Mouse (Mus musculus) lung, adult 2 months (tissue): ENCODE measurements around the gene Rgsl1.

Source experiments
- CTCF ChIP-seq: fragments of 200-500 bp; IDR thresholded peaks from 2 replicates; pipeline ENCODE4 v1.5.1; 2011; ENCODE audit warnings: mild to moderate bottlenecking, low read length, control low read depth; ENCODE audit not compliant: insufficient read depth
- POLR2A ChIP-seq: fragments of 200-500 bp; IDR thresholded peaks from 2 replicates; pipeline ENCODE4 v1.6.1; 2011; ENCODE audit warnings: low read depth, mild to moderate bottlenecking, control low read depth, low read length, borderline replicate concordance; ENCODE audit errors: extremely low read depth

- no peak for TF ChIP-seq CTCF
- TF ChIP-seq POLR2A: no peak
Observed at GRCm38 (mm10) chr1:153775174-153775573, 68.8 kb downstream of the Rgsl1 start.
